Mouse (Mus musculus) R1 (cell line): ENCODE measurements around the gene Erbb3.
A peak's percentile ranks its signal among the peaks of the same experiment; 100 is the strongest.
"Not testable (repeated sequence)": the region's sequence is repeated elsewhere in the genome, so short reads cannot be mapped to it uniquely, and the experiment has no call there.

Experiments
- DNase-seq: peaks from one replicate; pipeline ENCODE4 v3.0.0-alpha.2; 2018; ENCODE audit warnings: low read depth, low spot score

Gene Erbb3

GRCm38 (mm10) chr10:128563544-128563943 is 25.9 kb downstream of the Erbb3 start:
- DNase-seq, result no peak

DNA sequence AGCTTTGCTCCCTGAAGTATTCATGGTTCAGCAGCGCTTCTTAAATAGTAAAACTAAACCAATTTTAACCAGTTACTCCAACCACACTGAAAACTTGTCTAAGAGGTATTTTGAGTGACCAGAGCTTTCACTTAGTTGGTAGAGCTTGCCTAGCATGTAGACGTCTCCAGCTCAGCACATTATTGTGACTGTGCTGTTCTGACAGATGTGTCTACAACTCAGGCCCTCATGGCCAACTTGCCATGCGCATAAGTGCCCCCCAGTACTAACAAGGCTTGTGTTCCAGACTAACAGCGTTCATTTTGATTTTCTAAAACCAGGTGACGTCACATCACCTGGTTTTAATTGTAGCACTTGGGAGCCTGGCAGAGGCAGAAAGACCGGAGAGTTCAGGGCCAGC is 32.5 kb downstream of the Erbb3 start:
- DNase-seq, result no peak

DNA sequence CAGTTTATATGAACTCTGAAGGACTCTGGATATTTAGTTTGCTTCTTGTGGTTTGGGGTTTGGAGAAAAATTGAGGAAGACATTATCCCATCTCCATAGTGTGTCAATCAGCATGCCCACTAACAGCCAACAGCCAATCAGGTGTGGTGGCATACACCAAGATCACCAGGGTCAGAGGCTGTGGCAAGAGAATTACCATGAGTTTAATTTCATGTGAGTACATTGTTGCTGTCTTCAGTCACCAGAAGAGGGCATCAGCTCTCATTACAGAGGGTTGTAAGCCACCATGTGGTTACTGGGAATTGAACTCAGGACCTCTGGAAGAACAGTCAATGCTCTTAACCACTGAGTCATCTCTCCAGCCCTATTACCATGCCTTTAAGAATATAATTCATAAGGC is 33.2 kb downstream of the Erbb3 start:
- DNase-seq, result peak; percentile 82

DNA sequence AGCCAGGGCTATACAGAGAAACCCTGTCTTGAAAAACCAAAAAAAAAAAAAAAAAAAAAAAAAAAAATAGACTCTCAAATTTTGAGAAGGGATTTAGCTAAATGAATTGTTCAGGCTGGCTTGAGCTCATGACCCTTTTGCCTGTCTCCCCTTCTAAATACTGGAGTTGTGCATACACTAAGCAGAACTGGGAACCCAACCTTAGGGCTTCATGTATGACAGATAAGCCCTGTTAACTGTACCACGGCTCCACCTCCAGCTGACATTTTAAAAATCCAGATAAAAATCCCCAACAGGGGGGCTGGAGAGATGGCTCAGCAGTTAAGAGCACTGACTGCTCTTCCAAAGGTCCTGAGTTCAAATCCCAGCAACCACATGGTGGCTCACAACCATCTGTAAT is 33.9 kb downstream of the Erbb3 start:
- DNase-seq, result not testable (repeated sequence)

DNA sequence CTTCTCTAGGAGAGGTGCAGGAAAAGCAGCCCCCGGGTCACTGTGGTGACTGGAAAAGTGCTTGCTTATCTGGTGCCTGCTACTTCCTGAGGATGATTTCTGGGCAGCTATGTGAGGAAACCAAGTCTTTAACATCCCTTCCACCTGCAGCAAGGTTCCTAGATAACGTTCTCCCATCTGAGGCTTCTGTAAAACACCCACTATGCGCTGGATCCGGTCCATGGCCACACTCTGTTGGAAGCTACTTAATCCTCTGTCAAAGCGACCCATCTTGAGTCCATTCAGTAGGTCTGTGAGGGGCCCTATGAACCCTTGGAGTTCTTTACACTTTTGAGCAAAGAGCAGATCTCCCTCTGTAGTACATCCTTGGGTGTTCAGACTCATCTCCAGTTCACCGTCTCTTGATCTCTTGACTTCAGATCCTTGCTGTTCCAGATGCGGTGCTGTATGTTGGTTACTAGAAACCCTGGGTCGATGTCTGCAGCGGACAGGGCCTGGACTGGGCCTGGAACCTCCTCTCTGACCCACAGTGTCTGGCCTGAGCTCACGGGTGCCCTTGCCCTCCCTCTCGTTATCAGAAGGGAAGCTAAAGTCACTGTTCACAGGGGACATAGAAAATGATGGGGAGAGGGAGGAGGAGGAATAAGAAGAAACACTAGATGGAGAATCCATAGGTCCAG is 39.2 kb downstream of the Erbb3 start:
- not testable (repeated sequence) for DNase-seq

- DNase-seq, result not testable (repeated sequence)
Measured at GRCm38 (mm10) chr10:128549682-128550057, 39.8 kb downstream of the Erbb3 start.

DNA sequence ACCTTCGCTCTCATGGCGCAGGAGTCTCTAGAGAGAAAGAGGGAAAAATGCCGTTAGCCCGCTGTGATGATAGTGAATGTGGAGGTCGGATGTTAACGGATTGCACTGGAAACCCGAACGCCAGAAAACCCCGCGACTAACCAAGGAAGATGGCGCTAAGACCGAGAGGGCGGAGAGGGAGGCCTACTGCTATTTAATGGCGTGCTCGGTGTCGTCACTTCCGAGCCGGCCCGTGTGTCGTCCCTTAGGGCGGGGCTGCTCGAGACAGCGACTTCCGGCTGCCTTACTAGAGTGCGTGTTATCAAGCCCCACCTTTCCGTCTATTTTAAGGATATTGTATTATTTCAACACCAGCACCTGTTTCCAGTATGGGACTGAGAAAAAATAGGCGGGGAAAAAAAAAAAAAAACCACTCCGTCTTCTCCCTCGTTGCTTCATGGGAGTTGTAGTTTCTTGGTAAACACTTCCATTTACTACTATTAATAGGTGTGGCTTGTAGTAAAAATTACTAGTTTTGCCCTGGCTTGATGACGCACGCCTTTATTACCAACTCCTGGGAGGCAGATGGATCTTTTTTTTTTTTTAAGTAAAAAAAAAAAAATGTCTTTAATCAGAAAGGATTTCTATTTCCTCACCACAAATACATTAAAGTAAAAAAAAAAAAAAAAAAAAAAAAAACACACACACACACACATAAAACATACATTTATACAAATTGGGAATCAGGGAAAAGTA is 40.3 kb downstream of the Erbb3 start, which contains the start of gene Rpl41:
Gene Rpl41, minus strand, starts transcription at position 359 of the 735 bp plus-strand sequence.
- DNase-seq, result peak; percentile 99

DNA sequence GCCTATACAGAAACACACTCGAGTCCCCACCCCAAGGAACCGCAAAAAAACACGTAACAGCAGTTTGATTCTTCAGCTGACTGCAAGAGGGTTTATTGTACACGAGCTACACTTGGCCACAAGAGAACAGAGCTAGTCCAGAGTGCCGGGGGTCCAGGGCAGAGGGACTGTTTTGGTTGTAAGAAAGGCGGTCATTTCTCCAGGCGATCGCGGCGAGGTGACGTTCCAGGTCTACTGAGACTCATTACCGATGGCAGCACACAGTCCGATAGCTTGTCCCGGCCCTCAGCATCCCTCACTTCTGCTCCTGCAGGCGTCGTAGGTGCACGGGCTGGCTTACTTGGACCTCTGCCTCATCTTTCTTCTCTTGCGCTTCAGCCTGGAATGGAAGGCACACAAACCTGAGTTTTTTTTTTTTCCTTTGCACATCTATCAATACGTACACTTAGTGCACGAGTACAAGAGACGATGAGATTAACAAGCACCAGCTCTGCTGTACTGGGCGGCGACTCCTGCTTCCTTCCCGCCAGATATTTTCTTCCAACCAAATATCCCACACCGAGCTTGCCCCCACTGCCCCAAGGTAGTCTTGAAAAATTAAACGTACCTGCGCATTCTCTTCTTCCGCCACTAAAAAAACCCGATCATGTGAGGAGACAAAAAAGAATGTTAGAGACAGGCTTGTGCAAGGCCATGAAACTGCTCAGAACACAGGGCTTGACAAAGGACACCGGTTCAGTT is 41.2 kb downstream of the Erbb3 start:
- DNase-seq, result peak; percentile 44

GRCm38 (mm10) chr10:128547361-128548032 is 42.0 kb downstream of the Erbb3 start, which contains the start of gene Zc3h10:
Zc3h10 (minus strand) TSS chr10:128547774.
- DNase-seq, result peak; percentile 99

GRCm38 (mm10) chr10:128546787-128547186 is 42.7 kb downstream of the Erbb3 start:
- no peak for DNase-seq

DNA sequence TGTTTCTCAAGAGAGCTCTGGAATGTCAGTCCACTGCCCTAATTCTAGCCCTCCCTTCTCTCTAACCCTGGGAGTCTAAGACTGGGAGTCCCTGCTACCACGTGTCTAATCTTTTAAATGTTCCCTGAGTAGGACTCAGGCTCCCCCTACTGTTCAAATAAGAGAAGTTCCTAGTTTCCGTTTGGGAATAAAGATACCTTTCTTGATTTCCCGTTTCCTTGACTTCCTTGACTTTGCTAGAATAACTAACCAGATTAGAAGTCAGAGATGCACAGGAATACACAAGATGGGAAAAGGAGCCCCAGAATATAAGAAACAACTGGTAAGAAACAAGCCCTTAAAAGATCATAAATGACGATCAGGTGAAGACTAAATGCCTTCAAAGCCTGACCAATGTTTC is 43.1 kb downstream of the Erbb3 start:
- DNase-seq, result peak; percentile 89

GRCm38 (mm10) chr10:128545570-128545898 is 43.9 kb downstream of the Erbb3 start:
- no peak for DNase-seq

DNA sequence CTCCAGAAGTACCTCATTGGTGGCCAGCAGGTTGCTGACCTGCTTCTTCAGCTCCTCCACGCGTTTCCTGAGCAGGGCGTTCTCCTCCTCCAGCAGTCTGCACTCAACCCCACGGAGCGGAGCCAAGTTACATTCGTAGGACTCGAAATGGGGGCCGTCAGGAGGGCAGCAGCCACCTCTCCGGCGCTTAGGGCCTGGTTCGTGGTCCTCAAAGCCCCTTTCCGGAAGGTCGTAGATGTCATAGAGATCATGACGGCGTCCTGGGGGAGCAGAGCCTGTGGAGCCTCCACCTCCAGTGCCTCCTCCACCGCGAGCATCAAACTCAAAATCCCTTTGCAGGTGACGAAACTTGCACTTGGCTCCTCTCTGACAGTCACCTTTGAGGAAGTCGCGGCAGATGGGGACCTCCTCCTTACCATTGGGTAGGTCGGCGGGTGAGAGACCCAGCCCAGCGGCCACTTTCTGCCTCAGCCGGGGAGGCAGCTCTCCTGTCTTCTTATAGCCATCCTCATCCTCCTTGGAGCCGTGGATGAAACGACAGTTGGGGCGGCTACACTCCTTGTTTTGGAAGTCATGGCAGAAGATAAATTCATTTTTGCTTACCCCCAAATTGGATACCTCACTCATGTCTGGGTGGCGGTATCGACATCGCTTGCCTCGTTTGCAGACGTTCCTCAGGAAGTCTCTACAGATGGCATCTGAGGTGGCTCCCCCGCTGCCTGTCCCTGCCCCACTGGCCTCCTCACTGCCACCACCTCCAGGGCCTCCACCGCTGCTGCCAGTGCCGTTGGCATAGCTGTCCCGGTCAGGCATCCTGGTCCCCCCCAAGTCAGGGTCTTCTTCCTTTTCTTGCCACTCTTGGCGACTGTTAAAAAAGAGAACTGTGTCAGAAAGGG is 44.5 kb downstream of the Erbb3 start:
- no peak for DNase-seq

DNA sequence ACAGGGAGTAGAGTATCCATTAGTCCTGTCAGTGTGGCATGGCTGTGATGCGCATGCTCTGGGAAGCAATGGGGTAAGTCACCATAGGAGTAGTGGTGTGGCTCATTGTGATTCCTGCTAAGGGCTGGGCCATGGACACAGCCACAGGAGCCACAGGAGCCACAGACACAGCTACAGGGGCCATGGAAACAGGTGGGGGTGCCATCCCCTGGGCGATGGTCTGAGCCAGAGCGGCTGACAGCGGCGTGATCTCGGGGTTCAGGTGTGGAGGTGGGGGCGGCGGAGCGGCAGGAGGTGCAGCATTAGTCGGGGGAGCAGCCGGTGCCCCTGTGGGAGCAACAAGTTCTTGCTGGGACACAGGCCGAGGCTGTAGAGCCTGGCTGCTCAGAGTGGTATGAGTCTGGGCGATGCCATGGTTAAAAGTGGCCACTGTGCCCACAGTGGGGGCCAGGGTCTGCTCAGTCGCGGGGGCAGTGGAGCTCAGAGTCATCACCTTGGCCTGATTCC is 45.2 kb downstream of the Erbb3 start:
- no peak for DNase-seq

GRCm38 (mm10) chr10:128543100-128543499 is 46.4 kb downstream of the Erbb3 start:
- no peak for DNase-seq

DNA sequence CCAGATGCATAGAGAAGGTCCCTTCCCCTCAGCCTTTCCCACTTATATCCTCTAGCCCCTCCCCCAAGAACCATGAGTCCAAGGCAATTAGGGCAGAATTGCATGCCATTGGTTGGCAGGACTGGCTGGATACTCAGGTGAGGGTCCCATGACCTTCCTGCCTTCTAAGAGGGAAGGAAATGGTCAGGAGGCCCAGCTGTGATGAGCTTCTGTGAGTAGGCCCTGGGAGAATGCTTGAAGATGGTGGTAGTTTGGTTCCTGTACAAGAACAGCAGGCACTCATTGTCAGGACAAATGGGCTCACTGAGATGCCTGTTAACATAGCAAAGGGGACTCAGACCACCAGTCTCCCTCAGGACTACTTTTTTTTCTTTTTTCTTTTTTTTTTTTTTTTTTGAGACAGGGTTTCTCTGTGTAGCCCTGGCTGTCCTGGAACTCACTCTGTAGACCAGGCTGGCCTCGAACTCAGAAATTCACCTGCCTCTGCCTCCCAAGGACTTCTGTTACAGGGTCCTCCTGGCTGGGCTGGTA is 51.0 kb downstream of the Erbb3 start:
- DNase-seq, result peak; percentile 89

DNA sequence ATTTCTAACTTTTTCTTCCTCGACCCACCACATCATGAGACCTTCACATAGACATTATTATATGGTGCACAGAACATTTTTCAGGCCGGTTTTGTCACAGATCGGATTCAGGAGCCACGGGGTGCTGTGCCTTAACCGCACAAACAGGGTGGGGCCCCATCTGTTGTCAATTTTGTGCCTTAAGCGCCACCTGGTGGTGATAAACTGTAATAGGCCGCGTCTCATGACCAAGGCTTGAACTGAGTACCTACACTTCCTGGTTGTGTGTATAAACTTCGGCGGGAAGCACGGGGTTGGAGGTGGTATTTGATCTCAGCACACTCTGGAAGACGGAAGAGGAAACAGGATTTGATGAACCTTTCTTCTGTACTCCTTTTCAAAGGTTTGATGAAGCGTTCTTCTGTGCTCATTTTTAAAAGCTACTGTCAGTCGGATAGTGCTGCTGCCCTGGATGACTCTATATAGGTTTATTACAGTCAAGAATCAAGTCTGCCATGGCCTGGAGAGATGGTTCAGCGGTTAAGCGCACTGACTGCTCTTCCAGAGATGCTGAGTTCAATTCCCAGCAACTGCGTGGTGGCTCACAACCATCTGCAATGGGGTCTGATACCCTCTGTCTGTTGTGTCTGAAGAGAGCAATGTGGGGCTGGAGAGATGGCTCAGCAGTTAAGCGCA is 53.0 kb downstream of the Erbb3 start:
- DNase-seq, result peak; percentile 96

DNA sequence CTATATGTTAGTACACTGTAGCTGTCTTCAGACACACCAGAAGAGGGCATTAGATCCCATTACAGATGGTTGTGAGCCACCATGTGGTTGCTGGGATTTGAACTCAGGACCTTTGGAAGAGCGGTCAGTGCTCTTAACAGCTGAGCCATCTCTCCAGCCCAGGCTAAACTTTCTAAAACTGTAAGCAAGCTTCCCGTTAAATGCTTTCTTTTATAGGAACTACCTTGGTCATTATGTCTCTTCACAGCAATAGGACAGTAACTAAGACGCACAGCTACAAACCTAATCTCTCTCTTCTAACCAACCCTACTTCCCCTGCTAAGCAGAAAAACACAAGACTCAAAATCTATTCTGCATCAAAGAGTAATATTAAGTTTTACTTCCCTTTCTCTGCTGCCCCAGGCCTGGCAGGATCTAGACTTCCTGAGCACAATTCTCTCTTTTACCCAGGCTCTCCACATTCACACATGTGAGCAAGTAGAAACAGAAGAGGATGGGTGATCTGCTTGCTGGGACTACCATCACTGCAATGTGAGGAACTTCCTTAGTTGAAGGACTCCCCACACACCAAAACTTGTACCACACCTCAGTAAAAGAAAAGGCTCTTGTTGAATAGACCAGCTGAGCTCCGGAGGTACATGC is 53.7 kb downstream of the Erbb3 start:
- DNase-seq, result no peak

DNA sequence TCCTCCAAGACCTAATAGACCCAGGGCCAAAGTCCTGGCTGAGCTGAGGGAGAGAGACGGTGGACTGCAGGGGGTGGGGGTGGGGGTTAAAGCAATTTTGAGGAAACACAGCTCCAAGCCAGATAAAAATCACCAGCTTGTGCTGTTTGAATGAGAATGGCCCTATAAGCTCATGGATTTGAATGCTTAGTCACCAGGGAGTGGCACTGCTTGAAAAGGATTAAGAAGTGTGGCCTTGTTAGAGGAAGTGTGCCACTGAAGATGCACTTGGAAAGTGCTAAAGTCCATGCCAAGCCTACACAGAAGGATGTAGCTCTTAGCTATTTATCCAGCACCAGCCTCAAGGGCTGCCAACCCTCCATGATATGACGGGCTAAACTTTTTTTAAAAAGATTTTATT is 54.2 kb downstream of the Erbb3 start:
- DNase-seq, result peak; percentile 38
